Mouse (Mus musculus): Measurements from ENCODE around the gene Chrnd.

The Chrnd gene

GRCm38 (mm10) chr1:87243021-87243420 lies 52.6 kb downstream of the Chrnd start:
- DNase-seq = no peak

GRCm38 (mm10) chr1:87245430-87245829 lies 55.0 kb downstream of the Chrnd start:
- DNase-seq = no peak

GRCm38 (mm10) chr1:87245929-87246815 lies 55.8 kb downstream of the Chrnd start:
- peak; percentile 64 for DNase-seq

Measured in cerebellum, adult 9-11 months (tissue).